Mouse (Mus musculus): ENCODE measurements around the gene Clstn3. TPM values are rescaled to one million over a fixed set of nuclear protein-coding genes. Genes with fewer than 3 reads are reported as not detected.

The Clstn3 gene
- polyA plus RNA-seq, 1 experiment from 2014 or later = 29.2 TPM

DNA sequence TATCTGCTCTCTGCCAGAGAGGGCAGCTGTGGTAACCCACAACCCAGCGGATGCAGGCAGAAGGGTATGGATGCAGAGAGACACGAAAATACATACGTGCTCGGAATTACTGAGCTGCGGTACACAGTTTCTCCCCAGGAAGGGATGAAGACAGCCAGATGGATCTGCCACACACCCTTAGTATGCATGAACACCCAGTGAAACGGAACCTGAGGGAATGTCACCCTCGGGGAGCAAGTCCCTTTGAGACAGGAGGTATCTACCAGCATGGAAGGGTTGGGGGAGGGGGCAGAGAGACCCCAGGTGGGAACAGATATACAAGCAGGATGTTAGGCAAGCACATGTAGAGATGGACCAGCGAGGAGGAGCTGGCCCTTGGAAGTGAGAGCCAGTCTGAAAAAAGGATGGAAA, 708 bp downstream of the Clstn3 start:
- WGBS = 25% methylated on average over 8 of the region's 8 CpGs
- ATAC-seq = peak; percentile 25; the same call in 1 of the 2 replicates
- H3K27me3 ChIP-seq = no peaks in the 10 kb centered on the region
- peak overlapping the region; percentile 82 for H3K4me2 ChIP-seq
- peak overlapping the region; percentile 69 for H3K27ac ChIP-seq
- peak overlapping the region; percentile 55 for H3K4me3 ChIP-seq
- H3K9ac ChIP-seq = peak overlapping the region; percentile 74
- peaks cover 17% of the 10 kb centered on the region for H3K4me1 ChIP-seq
- H3K9me3 ChIP-seq (replicated peaks) = no peaks in the 10 kb centered on the region
- peaks cover 14% of the 10 kb centered on the region for H3K36me3 ChIP-seq (ENCODE audit: poor library complexity, severe bottlenecking)

DNA sequence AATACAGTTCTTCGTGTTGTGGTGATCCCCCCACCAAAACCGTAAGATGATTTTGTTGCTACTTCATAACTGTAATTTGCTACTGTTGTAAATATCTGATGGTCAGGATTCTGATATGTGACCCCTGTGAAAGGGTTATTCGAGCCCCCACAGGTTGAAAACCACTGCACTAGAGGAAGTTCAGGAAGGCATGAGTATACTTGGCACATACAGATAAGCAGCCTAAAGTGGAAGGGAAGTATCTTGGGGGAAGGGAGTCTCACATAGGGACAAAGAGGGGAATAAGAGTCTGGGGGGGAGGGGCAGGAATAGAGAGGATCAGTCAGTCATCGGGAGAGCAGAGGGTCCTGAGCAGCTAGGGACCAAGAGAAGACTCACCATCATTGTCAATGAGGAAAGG, 5.2 kb downstream of the Clstn3 start:
- H3K4me2 ChIP-seq = no peak overlapping the region
- WGBS = 84% methylated on average over 4 of the region's 4 CpGs
- peaks cover 8% of the 10 kb centered on the region; the same call in 1 of the 2 replicates for H3K4me1 ChIP-seq
- no peak for ATAC-seq
- H3K36me3 ChIP-seq (ENCODE audit: poor library complexity, severe bottlenecking) = peaks cover 27% of the 10 kb centered on the region
- no peaks in the 10 kb centered on the region for H3K27me3 ChIP-seq
- no peak overlapping the region for H3K4me3 ChIP-seq
- H3K9me3 ChIP-seq (replicated peaks) = no peaks in the 10 kb centered on the region
- H3K9ac ChIP-seq = no peak overlapping the region
- H3K27ac ChIP-seq = no peak overlapping the region

DNA sequence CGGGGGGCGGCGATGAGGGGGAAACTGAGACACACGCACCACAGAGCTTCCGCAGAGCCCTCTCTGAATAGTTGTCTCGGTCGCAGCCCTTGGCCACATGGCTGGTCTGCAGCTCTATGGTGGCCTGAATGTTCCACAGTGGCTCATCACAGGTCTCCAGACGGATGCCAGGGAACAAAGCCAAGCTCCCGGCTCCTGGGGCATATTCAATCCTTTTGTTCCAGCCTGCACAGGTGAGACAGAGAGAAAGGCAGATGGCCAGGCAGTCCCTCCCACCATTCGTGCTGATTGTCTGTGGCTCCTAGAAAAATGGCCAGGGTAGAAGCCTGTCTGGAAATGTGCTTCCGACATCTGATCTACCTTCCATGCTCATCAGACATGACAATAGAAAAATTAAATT, 6.1 kb downstream of the Clstn3 start:
- H3K4me3 ChIP-seq = no peak overlapping the region
- H3K27me3 ChIP-seq = no peaks in the 10 kb centered on the region
- peaks cover 27% of the 10 kb centered on the region for H3K36me3 ChIP-seq (ENCODE audit: poor library complexity, severe bottlenecking)
- no peak overlapping the region for H3K27ac ChIP-seq
- ATAC-seq = no peak
- H3K9me3 ChIP-seq (replicated peaks) = no peaks in the 10 kb centered on the region
- 86% methylated on average over 11 of the region's 11 CpGs for WGBS
- no peak overlapping the region for H3K9ac ChIP-seq
- H3K4me1 ChIP-seq = no peaks in the 10 kb centered on the region
- H3K4me2 ChIP-seq = no peak overlapping the region

DNA sequence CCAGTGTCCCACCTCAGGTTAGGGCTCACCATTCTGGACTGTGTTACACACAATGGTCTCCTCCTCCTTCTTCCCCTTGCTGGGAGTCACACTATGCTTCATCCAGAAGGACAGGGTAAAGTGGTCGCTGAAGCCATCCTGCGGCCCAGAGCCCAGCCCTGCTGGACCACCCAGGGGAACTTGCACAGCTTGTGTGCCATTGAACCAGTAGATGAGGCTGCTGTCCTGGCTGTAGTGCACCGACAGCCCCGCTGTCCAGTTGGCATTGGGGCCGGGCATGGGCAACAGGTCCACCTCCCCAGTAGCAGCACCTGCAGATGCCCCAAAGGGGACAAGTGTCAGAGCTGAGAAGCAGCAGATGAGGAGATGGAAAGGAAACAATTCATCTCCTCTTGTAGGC, 6.8 kb downstream of the Clstn3 start:
- ATAC-seq = no peak
- Histone ChIP-seq H3K4me3 (no peak overlapping the region), H3K4me2 (no peak overlapping the region), H3K27me3 (no peaks in the 10 kb centered on the region), H3K27ac (no peak overlapping the region), H3K9ac (no peak overlapping the region), H3K9me3 (replicated peaks) (no peaks in the 10 kb centered on the region), H3K4me1 (no peaks in the 10 kb centered on the region), H3K36me3 (ENCODE audit: poor library complexity, severe bottlenecking) (peaks cover 30% of the 10 kb centered on the region)
- 96% methylated on average over 5 of the region's 5 CpGs for WGBS

DNA sequence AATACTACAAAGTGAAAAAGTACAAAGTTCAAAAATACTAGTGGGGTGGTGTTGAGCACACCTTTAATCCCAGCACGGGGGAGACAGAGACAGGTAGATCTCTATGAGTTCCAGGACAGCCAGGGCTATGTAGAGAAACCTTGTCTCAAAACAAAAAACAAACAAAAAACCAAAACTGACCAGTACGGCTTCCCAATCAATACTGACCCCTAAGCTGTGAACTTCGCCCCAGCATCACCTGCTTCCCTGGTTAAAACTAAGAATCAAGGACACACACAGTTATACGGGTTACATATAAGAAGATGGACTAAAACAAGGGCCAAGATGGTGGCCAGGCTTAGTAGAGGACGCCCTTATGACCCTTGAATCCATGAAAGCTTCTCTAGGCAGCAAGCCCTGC, 8.4 kb downstream of the Clstn3 start:
- Histone ChIP-seq H3K9me3 (replicated peaks) (no peaks in the 10 kb centered on the region), H3K9ac (no peak overlapping the region), H3K27ac (no peak overlapping the region), H3K36me3 (ENCODE audit: poor library complexity, severe bottlenecking) (peaks cover 25% of the 10 kb centered on the region), H3K4me2 (no peak overlapping the region), H3K27me3 (no peaks in the 10 kb centered on the region), H3K4me1 (no peaks in the 10 kb centered on the region), H3K4me3 (no peak overlapping the region)
- no peak for ATAC-seq
- WGBS = 98% methylated on average over 5 of the region's 5 CpGs

DNA sequence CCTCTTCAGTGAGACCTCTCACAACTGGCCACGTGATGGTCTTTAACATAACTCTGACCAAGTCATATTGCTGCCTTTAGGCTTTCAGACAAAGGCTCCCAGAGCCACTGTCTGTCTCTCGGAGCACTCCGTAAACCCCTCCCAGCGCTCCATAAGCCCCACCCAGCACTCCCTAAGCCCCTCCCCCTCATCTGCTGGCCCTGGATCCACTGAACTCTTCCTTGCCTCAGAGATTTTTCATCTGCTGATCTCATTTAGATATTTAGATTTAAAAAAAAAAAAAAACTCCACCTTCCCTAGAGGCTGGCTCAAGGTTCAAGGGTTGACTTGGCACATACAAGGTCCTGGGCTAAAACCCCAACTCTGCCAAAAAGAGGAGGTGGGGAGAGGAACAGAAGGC, 10.8 kb downstream of the Clstn3 start:
- no peak for ATAC-seq
- WGBS = 48% methylated on average over 4 of the region's 4 CpGs
- H3K9ac ChIP-seq = no peak overlapping the region
- H3K36me3 ChIP-seq (ENCODE audit: poor library complexity, severe bottlenecking) = peaks cover 25% of the 10 kb centered on the region; the same call in 1 of the 2 replicates
- no peaks in the 10 kb centered on the region for H3K27me3 ChIP-seq
- H3K27ac ChIP-seq = no peak overlapping the region
- no peaks in the 10 kb centered on the region for H3K9me3 ChIP-seq (replicated peaks)
- H3K4me3 ChIP-seq = no peak overlapping the region
- no peak overlapping the region for H3K4me2 ChIP-seq
- no peaks in the 10 kb centered on the region for H3K4me1 ChIP-seq

DNA sequence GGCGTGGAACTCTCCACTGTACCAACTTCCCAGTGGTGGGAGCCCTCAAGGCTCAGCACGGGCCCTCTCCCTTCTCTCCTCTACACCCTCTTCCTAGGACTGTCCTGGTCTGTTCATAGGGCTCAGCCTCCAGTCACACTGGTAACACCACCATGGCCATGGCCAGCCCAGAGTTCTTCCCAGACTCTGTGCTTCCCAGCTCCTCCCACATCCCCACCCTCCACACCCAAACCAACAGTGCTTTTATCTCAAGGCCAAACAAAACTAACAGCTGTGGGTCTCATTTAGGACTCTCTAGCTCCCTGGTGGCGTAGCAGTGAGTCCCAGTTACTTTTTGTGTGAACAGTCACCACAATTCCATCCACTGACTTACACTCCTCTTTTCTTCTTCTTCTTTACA, 12.6 kb downstream of the Clstn3 start:
- Histone ChIP-seq H3K27me3 (no peaks in the 10 kb centered on the region), H3K27ac (no peak overlapping the region), H3K4me2 (no peak overlapping the region), H3K4me3 (no peak overlapping the region), H3K4me1 (no peaks in the 10 kb centered on the region), H3K9ac (no peak overlapping the region), H3K36me3 (ENCODE audit: poor library complexity, severe bottlenecking) (peaks cover 13% of the 10 kb centered on the region; the same call in 1 of the 2 replicates), H3K9me3 (replicated peaks) (no peaks in the 10 kb centered on the region)
- WGBS = 79% methylated on average over 3 of the region's 3 CpGs
- ATAC-seq = no peak

DNA sequence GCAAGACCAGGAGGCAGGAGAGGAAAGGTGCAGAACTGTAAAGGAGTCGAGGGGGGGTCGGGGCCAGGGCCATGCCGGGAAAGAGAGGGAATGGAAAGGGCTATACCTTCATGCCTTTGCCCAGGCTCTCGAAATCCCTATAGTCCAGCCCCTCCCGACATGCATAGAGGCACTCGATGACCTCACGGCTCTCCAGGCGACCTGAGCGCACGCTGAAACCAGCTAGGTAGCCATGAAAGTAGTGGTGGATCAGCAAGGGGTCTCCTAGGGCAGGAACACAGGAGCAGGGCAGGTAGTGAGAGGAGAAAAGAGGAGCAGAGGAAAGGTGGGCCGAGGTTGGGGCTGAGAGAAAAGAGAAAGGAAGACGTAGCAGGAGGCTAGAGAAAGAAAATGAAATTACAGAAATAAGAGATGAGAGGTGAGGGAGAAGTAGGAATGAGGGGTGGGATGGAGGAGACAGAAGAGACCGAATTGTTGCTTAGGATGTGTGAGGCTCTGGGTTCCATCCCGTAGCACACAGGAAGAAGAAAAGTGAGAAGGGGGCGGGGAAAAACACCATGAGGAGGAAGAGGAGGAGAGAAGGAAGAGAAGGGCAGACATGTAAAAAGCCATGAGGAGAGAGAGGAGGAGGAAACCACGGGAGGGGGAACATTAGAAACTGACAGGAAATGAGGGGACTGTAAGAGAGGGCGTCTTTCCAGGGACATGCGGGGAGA, 14.8 kb downstream of the Clstn3 start:
- Histone ChIP-seq H3K4me2 (no peak overlapping the region), H3K36me3 (ENCODE audit: poor library complexity, severe bottlenecking) (peaks cover 13% of the 10 kb centered on the region; the same call in 1 of the 2 replicates), H3K9me3 (replicated peaks) (no peaks in the 10 kb centered on the region), H3K4me1 (no peaks in the 10 kb centered on the region), H3K27ac (no peak overlapping the region), H3K9ac (no peak overlapping the region), H3K27me3 (no peaks in the 10 kb centered on the region), H3K4me3 (no peak overlapping the region)
- WGBS = 87% methylated on average over 18 of the region's 18 CpGs
- ATAC-seq = no peak

DNA sequence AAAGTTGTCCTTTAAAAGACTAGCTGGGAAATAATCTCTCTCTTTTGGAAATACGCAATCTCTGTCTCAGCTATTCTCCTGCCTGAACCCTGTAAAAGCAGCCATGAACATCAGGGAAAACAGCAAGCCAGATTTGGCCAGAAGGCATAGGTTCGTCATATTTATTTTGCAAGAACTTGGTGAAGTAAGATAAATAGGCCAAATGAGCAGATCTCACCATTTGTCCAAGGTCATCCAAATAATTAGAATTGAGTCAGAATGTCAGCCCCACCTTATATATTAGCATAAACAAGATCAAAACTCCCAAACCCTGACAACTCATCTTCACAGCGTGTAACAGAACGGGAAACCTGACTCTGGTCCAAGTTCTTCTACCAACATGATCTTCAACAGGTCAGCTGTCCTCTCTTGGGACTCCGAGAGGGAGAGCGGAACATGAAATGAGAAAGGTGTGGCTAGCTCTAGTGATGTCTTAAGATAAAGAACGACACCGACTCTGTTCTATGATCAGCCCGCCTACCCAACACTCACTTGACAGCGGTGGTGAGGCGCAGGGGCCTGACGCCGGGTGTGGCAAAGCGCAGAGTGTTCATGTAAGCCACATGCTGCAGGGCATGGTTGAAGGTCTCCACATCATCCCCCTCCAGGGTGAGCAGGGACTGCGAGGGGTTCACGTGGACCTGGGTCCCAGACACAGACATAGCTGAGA, 15.5 kb downstream of the Clstn3 start:
- Histone ChIP-seq H3K9ac (no peak overlapping the region), H3K4me1 (no peaks in the 10 kb centered on the region), H3K27me3 (no peaks in the 10 kb centered on the region), H3K36me3 (ENCODE audit: poor library complexity, severe bottlenecking) (peaks cover 15% of the 10 kb centered on the region; the same call in 1 of the 2 replicates), H3K4me3 (no peak overlapping the region), H3K4me2 (no peak overlapping the region), H3K9me3 (replicated peaks) (no peaks in the 10 kb centered on the region), H3K27ac (no peak overlapping the region)
- WGBS = 96% methylated on average over 16 of the region's 16 CpGs
- ATAC-seq = no peak

DNA sequence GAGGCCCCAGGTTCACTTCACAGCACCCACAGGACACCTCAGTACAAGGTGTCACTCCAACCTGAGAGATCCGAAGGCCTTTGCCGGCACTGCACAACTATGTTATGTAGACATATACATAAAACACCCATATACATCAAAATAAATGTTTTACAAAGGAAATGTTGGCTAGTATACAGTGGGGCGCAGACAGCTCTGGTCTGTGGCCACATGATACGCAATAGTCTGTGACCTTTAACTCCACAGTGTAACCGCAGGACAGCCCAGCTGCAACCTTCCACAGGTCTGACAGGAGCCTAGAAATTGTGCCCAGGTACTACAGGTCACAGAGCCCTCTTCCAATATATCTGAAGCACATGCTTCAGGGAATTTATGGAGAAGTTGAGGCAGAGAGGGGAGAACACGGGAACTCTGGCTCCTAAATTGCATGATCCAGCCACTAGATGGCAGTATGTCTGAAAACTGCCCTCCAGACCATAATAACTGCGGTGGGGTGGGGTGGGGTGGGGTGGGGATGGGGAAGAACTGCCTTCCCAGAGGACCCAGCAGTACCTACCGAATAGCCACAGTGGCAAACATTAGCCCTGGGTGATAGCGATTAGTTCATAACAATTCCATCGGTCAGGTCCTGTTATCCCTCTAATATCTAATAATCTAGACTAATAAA, 16.3 kb downstream of the Clstn3 start:
- WGBS = 75% methylated on average over 10 of the region's 10 CpGs
- no peak overlapping the region for H3K4me2 ChIP-seq
- ATAC-seq = no peak
- no peaks in the 10 kb centered on the region for H3K9me3 ChIP-seq (replicated peaks)
- H3K36me3 ChIP-seq (ENCODE audit: poor library complexity, severe bottlenecking) = peaks cover 17% of the 10 kb centered on the region; the same call in 1 of the 2 replicates
- no peak overlapping the region for H3K27ac ChIP-seq
- no peak overlapping the region for H3K9ac ChIP-seq
- no peaks in the 10 kb centered on the region for H3K4me1 ChIP-seq
- no peak overlapping the region for H3K4me3 ChIP-seq
- H3K27me3 ChIP-seq = no peaks in the 10 kb centered on the region

DNA sequence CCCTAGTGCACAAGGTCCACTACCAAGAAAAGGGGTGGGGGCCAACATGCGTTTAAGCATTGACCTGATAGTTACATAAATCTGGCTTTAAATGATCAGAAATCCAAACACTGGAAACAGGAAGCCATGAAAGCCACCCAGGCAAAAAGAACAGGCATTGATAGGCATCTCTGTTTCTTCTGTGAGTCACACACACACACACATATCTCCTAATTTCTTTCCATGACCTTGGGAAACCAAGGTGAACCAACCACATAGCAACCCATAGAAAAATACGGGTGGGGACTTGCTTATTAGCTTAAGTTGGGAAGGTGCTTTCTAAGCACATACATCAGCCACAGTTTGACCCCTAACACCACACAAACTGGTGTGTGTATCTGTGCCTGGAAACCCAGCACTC, 17.2 kb downstream of the Clstn3 start:
- Histone ChIP-seq H3K4me2 (no peak overlapping the region), H3K36me3 (ENCODE audit: poor library complexity, severe bottlenecking) (peaks cover 14% of the 10 kb centered on the region; the same call in 1 of the 2 replicates), H3K9ac (no peak overlapping the region), H3K27me3 (no peaks in the 10 kb centered on the region), H3K4me3 (no peak overlapping the region), H3K4me1 (no peaks in the 10 kb centered on the region), H3K27ac (no peak overlapping the region), H3K9me3 (replicated peaks) (no peaks in the 10 kb centered on the region)
- no peak for ATAC-seq
- WGBS = 86% methylated on average over 2 of the region's 2 CpGs

DNA sequence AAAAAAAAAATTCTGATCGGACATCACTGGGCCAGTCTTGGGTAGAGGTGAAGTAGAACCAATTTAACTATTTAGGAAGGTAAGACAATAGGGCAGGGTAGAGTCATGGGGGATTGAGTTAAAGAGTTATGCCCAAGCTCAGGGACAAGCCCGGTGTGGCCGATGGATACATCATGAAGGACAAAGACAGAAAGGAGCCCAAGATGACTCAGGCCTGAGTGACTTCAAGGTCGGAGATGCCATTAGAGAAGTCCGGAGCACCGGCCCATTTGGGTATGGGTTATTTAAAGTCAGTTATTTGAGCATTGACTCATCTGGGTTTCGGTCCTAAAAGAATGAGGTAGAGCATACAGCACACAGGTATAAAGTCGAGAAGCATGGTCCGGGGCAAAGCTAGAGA, 18.1 kb downstream of the Clstn3 start:
- Histone ChIP-seq H3K27me3 (no peaks in the 10 kb centered on the region), H3K4me1 (no peaks in the 10 kb centered on the region), H3K9ac (no peak overlapping the region), H3K36me3 (ENCODE audit: poor library complexity, severe bottlenecking) (peaks cover 14% of the 10 kb centered on the region; the same call in 1 of the 2 replicates), H3K27ac (no peak overlapping the region), H3K4me2 (no peak overlapping the region), H3K4me3 (no peak overlapping the region), H3K9me3 (replicated peaks) (no peaks in the 10 kb centered on the region)
- ATAC-seq = no peak
- WGBS = 98% methylated on average over 9 of the region's 9 CpGs

Measured in forebrain, embryonic 13.5 days (tissue).